Mouse (Mus musculus) v-Abl transformed pro-B cells (cell line): Measurements from ENCODE around the gene Dusp1.

Experiments
- in situ Hi-C, 2 experiments: fragments of 400-800 bp; cut with MboI; formaldehyde crosslinking; loops; one replicate each; pipeline ENCODE4 v1.15.1; 2025; ENCODE audit not compliant: unreplicated experiment in 2 of 2

The Dusp1 gene

DNA sequence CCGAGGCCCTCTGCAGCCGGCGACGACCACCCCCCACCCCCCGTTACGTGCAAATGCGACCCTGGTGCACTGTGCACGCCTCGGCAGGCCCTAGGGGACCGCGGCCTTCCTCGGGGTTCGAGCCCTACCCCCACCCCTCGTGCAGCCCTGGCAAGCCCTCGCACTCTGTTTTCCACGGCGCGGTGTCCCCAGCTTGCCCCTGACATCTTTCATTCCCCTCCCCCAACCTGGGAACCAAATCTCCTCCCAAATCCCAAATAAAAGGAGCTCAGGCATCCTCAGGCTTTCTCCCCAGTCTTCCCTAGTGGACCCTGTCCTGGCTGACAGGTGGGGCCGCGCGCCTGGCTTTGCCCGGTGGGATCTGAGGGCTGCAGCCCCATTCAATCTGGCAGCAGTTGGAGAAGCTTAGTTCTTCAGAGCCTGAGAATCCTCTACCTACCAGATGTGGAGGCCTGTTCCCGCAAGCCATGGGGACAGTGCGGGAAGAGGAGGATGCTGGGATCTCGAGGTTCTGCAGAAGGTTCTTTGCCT lies at the start of gene Dusp1:
Gene Dusp1, minus strand, starts transcription at position 478 of the 531 bp plus-strand sequence.
- in situ Hi-C loops: no loop called here

DNA sequence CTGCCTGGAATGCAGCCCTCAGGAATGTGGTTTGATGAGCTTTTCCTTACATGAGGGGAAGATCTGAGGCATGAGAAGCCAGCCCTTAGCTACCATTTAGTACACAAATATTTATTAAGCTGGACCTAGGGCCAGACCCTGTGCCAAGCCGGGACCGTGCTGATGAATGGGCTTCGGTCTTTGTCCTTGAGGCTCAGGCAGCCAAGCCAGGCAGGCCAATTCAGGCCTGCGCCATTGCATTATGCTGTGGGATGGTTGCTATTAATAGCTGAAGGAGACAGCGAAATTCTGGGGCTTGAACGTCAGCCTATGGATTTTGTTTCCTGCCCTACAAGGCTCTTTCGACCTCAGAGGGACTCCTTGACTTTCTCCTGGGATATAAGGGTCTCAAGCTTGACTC lies 49.4 kb upstream of the Dusp1 start:
- in situ Hi-C loops: no loop called here

DNA sequence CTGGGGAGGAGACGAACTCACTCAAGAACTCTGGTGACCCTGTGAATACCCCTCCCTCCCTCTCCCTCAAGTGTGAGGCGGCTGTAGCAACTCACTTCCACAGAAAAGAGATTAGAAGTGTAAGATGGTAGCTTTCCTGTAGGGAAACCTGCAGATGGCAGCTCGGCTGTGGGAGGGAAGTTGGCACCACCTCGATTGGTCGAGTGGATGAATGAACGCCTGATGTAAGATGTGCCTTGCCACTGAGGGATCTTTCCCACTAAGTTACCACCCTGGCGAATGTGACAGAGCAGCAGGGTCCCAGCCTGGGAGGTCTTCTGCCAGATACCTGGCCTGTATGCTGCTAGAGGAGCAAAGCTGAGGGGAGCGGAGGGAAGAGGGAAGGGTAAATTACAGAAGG lies 47.9 kb upstream of the Dusp1 start:
- in situ Hi-C loops: no loop called here

DNA sequence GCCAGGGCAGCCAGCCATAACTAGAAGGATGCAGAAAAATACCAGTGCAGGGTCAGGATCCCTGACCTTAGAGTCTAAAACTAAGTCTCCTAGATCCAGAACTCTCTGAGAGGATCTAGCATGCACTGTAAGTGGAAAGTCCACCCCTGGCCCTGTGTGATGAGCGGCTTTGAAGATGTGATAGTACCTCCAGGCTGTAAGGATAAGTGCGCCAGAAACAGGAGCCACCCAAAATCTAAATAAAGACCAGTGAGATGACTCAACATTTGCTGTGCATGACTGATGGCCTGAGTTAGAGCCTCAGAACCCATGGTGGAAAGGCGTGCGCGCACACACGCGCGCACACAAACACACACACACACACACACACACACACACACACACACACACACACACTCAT lies 46.9 kb upstream of the Dusp1 start:
- in situ Hi-C loops: no loop called here

DNA sequence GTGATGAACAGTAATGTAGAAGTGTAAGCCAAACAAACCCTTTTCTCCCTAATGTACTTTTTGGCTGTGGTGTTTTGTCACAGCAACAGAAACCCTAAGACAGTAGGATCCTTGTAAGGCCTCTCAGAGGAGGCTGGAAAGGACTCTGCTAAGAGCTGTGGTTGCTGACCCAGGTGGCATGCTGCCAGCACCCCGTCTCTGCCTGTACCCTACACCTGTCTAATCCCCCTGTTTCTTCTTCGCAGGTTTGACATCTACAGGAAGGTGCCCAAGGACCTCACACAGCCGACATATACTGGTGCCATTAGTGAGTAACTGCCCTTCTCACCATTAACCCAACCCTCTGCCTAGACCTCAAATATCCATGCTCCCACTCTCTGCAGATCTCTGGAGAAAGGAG lies 46.4 kb upstream of the Dusp1 start:
- in situ Hi-C loops: no loop called here

DNA sequence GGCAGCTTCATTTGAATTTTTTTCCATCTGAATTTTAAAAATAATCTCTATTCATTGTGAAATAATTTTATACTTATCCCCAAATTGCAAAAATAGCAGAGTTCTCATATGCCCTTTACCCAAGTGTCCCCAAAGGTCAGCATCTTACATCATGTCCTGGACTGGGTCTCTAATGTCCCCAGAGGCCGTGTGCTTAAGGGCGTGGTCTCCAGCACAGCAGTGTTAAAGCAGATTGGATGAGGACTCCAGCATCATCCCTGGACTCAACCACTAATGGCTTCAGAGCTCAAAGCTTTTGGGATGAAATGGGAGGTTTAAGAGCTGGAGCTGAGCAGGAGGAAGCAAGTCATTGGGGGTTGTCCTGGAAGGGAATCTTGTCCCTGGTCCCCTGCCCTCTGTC lies 44.6 kb upstream of the Dusp1 start:
- in situ Hi-C loops: no loop called here

DNA sequence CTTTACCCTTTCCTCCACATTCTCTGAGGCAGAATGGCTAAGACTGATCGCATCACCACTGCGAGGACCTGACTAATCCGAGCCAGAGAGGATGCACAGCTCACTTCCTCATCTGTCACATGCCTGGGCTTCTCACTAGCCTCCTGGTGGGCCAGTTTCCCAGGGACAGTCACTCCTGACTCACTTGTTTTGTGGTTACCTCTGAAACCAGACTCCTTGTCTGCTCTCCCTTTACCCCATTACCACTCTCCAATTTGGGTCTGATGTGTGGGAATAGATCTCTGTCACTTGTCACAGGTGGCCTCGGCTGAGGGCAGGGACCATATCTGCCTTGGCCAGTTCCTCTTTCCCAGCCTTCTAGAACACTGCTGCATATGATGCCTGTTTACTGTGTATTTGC lies 43.7 kb upstream of the Dusp1 start:
- in situ Hi-C loops: no loop called here

DNA sequence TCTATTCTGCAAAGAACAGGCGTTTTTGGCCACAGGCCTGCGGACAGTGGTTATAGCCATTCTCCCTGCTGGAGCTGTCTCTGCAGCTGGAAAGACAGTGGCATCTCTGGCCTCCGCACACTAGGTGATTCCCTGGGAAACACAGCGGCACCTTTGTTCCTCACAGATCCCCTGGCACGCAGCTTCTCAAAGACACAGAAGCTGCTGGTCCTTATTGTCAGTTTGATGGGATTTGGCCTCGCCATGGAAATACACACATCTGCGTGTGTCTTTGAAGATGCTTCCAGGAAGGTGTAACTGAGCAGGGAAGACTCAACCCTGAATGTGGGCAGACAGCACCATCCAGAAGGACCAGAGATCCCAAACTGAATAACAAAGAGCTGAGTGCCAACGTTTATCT lies 41.4 kb upstream of the Dusp1 start:
- in situ Hi-C loops: no loop called here

DNA sequence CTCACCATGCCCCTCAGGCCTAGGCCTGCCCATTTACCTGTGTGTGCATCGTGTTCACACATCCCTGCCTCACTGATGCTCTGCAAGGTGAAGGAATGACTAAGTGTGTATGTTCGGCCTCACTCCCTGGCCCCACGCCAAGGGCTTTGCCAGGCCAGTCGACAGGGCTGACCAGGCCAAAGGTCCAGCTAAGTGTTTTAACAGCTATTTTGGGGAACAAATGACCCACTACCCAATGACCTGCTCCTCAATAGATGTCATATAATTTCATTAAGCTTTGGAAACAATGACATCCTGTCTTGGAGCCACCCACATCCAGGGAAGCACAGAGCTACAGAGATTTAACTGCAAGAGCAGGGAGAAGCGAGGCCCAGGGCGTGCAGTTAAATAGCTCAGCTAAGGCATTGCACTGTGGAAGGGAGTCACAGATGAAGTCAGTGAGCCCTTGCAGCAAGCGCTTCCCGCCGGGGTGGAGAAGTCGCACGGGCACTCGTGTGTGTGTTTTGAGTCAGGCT lies 40.5 kb upstream of the Dusp1 start:
- in situ Hi-C loops: no loop called here

DNA sequence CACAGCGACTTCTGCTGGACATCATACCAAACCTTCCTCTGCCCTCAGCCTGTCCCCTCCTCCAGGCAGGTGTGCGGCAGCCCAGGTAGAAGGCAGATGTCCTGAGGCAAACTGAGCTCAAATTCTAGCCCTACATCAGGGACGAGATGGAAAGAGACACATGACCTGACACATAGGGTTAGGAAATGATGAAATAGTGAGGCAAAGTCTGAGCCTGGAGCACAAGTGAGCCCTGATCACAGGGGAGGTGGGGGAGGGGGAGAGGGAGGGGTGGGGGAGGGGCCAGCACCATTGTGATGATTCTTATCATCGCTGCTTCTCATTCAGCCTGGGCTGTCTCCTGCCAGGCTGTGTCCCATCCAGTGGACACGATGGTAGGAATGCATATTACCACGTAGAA lies 40.0 kb upstream of the Dusp1 start:
- in situ Hi-C loops: no loop called here

DNA sequence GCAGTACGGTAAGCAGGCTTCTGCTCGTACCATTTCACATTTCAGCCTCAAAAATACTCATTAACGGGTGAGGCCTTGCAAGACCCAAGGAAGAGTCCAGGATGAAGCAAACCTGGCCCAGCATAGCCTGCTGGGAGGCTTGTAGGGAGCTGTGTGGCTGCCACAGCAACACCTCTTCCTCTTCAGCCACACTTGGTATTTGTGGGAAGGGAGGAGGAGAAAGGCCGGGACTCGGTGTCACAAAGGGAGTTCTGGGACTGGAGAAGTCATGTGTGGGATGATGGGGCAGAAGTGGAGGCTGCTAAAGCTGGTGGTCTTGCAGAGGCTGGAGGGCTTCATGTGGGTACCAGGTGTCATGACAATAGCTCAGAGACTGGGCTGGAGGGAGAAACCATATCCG lies 39.6 kb upstream of the Dusp1 start:
- in situ Hi-C loops: no loop called here

DNA sequence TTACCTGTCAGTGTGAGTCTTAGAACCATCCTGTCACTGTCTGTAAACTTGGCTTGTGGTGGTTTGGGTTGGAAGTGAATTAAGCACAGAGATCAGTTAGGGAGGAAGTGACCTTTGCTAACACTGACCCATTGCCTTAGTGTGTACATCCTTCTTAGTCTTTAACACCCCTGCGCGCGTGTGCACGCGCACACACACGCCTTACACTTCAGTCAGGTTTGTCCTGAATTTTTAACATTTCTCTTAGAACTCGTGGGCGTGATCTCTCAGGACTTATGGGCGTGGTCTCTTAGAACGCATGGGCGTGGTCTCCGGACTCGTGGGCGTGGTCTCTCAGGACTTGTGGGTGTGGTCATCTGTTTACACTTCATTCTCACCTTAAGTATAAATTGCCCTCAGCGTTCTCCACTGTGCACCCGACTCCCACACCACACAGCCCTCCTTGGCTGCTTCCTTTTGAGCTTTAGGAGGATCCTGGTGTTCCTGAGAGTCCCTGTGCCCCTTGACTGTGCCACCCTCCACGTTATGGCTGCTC lies 39.1 kb upstream of the Dusp1 start:
- in situ Hi-C loops: no loop called here

DNA sequence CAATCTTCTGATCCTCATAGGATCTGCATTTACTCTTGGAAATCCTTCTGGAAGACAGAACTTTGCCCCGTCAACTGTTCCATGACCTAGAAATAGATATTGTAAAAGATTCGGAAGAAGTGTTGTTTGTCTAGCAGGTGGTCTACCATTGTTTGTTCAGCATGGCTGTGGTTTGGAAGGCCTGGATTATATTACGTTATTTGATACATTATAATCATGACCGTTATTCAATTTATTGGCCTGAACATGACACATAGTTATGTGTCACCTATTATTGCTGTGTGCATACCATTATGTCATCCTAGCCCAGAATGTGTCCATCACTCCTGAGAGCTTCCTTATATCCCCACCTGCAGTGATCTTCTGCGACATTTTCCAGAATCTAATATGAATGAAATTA lies 36.9 kb upstream of the Dusp1 start:
- in situ Hi-C loops: no loop called here

DNA sequence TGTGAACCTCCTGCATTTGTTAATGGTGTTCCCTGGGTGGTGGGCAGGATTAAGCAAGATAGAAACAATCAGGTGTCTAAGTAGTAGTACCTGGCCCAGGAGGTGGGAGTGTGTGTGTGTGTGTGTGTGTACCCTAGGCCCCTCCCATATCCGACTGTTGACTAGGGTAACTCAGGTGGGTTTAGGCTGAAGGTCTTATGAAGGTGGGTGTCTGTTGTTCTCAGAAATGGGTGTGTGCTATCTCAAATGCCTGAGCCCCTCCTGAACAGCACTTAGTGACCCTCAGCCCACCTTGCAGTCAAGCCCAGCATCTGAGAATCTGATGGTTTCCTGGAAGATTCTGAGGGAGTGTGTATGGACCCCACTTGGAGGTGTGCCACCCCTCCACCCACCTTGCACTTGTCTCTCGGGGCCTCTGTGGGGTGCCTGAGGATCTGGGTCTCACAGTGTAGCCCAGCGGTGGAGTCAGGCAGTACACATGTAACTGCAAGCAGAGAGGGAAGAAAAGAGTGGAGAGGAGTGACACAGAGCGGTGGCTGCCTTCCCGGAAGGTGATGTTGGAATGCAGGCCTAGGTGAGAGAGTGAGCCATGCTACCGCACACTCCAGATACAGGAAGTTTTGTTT lies 35.0 kb upstream of the Dusp1 start:
- in situ Hi-C loops: no loop called here

DNA sequence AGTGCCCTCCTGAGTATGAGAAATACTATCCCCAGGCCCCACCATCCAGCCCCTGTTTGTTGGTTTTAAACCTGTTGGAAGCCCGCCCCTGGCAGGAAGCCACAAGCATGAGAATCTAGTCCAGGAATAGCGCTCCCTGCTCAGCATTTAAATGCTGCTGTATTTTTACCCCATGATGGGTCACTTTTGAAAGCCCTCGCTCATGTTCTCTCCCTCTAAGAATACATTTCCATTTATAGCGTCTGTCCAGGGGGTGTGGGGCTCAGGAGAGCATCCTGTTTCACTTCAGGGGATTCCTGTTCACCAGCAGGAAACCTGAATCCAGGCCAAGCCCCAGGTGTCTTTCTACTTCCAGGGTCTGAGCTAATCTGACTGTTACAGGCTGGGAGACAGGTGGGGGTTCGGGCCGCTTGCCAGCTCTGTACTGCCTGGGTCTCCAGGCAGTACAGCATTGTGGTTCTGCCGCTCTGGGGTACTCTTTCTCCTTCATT lies 34.3 kb upstream of the Dusp1 start:
- in situ Hi-C loops: no loop called here

DNA sequence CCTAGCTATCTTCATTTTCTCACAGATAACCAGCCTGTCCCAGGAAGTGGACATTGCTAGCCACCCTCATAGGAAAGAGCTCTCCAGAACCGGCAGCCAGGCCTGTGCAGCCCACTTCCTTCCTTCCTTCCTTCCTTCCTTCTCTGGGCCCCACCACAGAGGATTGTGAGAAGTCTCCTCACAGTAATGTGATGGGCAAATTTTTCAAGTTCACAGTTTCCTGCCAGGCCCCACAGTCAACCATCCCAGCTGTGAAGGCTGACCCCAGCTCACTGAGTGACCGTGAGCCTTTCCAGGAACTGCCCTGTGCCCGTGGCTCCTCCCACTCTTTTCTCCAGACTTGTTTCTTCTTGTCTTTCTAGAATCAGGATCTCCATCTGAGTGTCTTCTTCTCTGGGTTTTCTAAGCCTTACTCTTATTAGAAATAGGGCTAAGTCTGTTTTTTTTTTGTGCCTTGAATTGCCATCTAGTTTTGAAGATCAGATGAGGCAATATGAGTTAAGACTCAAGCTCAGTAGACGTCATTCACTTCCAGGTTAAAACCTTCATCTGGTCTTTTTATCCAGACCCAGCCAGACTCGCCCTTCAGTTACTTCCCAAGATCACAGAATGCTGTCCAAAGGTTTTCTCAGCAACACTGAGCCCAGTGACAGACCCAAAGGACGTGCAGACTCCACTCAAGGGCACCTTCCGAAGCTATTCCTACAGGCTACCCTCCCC lies 33.7 kb upstream of the Dusp1 start:
- in situ Hi-C loops: no loop called here

DNA sequence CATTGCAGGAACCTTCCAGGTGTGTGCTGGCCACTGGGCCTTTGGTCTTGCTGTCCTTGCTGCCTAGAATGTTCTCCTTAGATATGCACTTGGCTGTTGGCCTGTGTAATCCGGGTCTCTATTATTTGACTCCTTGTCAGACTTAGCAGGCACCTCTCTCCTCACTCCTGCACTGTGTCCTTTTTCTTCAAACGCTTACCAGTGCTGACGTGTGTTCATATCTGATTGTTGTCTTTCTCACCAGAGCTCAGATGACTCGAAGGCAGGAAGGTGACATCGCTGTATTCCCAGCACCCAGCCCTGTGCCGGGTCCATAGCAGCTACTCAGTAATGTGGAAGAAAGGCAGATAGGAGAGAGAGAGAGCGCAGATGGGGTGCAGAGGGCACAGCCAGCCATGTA lies 33.0 kb upstream of the Dusp1 start:
- in situ Hi-C loops: no loop called here

DNA sequence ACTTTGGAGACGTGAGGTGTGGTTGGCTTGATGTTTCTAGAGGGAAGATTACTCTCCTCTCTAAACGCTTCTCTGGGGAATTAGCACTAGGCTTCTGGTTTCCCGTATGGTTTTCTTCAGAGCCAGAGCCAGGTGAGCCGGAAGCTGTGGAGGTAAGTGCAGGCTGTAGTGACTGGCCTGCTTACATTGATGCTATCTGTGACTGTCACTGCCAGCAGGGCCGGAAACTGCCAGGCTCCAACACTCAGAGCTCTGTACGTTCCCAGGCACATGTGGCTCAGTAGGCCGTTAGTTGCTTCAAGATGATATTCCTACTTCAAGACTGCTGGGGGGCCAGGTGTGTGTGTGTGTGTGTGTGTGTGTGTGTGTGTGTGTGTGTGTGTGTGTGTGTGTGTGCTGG lies 32.2 kb upstream of the Dusp1 start:
- in situ Hi-C loops: no loop called here

DNA sequence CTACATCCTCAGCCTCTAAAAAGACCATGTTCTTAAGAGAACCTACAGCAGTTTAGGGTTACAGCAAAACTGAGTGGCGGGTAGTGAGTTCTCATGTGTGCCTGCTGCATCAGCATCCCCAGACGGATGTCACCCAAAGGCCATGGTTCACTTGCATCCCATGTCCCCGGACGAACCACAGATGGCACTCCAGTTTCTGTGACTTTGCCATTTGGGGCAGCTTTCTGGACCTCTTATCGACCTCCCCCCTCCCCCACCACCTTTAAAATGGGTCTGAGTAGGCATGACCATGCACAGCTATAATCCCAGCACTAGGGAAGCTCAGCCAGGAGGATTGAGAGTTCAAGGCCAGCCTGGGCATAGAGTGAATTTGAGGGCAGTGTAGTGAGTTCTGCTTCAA lies 31.3 kb upstream of the Dusp1 start:
- in situ Hi-C loops: no loop called here

DNA sequence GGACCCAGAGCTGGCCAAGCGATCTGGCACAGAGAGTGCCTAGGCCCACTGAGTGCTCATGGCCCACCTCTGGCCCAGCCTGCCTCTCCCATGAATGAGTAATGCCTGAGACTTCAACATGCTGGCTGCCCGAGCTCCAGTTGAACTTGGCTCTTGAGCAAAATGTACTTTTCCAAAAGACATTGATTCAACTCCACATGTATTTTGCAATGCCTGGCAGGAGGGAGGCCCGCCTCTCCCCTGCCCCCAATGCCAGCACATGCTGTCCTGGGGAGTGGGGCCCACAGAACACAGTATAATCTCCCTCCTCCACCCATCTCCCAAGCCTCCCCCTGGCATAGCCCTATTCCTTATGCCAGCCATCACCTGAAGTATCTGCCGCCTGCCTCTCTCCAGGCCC lies 30.6 kb upstream of the Dusp1 start:
- in situ Hi-C loops: no loop called here

DNA sequence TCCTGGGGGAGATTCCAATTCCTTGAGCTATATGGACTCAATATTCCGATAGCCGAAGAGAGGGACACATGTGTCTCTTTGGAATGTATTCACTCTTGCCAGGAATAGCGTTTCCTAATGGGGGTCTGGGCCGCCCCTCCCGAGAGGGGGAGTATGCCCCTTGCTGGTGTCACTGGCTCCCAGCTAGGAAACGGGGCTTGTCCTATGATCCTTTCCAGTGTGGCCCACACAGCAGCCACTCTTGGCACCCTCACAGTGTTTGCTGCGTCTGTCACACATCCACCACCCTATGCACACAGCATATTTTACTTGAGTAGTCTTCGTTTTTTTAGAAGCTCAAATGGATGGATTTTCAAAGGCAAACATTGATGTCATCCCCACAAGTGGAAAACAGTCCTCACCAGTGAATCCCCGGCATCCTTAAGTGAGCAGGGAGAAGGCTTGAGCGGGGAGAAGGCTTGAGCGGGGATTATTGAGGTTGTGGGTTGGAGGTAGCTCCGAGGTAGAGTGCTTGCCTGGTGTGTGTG lies 26.1 kb upstream of the Dusp1 start:
- in situ Hi-C loops: no loop called here
